Mouse (Mus musculus) embryo, embryonic 11.5 days (tissue): ENCODE results near the gene Srd5a3.
A peak's percentile ranks its signal among the peaks of the same experiment; 100 is the strongest.
"Not testable (repeated sequence)": the region's sequence is repeated elsewhere in the genome, so short reads cannot be mapped to it uniquely, and the experiment has no call there.

ENCODE experiments used
- DNase-seq: peaks from one replicate; pipeline ENCODE4 v3.0.0-alpha.2; 2012; ENCODE audit warnings: low read depth, low spot score

Srd5a3 gene

GRCm38 (mm10) chr5:76139808-76140729, at the start of gene Srd5a3:
Srd5a3 (plus strand) TSS chr5:76140271.
- peak; percentile 88 for DNase-seq

DNA sequence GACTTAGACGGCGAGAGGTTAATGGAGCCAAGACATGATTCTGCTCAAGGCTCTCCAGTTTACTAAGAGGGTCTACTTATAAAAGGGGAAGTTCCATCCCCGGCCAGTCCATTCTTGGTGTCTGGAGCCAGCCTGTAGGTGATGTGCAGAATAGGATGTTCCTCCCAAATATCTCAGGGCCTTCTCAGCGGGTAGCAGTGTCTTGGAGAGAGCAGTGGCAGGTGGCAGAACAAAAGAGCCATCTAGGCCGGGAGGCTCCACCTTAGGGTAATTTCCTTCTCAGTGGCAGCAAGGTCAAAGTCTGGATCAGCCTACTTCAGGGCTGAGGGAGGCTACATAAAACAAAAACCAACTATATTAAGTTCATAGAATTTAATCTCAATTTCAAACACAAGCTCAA, 36.3 kb upstream of the Srd5a3 start:
- not testable (repeated sequence) for DNase-seq

DNA sequence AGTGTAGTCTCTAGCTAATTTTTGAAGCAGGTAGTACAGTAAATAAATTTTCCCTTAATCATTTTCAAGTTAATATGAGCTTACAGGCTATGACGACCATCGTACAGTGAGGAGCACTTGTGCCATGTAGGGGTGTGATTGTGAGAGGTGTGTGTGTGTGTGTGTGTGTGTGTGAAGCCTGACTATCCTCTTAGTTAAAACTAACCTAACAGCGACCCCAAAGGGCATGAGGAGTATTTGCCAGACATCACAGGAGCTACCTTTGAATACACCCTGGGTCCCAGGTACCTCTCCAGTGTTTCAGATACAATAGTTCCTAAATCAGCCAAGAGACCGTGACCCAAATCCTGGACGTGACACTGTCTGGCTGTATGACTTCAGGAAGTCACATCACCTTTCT, 32.8 kb upstream of the Srd5a3 start:
- no peak for DNase-seq

- no peak for DNase-seq
These were observed 31.6 kb upstream of the Srd5a3 start for GRCm38 (mm10) chr5:76108496-76108895.

GRCm38 (mm10) chr5:76111173-76111572, 28.9 kb upstream of the Srd5a3 start:
- DNase-seq, result no peak

DNA sequence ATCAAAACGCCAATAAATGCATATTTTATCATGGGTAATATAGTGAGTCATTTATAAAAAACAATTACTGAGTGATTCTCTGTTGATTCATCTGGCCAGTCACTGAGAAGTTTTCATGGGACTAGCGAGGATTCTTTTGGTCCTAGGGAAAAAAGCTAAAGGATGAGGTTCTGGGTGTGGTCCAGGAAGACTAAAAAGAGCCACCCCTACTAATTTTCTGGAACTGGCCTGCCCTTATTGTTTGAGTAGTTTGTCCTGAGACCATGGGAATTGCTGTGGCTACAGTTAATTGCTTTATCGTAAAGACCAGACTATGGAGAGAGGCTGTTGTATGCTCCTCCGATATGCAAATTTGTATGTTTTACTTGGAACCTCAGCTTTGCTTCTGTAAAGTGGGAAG, 28.1 kb upstream of the Srd5a3 start:
- no peak for DNase-seq

DNA sequence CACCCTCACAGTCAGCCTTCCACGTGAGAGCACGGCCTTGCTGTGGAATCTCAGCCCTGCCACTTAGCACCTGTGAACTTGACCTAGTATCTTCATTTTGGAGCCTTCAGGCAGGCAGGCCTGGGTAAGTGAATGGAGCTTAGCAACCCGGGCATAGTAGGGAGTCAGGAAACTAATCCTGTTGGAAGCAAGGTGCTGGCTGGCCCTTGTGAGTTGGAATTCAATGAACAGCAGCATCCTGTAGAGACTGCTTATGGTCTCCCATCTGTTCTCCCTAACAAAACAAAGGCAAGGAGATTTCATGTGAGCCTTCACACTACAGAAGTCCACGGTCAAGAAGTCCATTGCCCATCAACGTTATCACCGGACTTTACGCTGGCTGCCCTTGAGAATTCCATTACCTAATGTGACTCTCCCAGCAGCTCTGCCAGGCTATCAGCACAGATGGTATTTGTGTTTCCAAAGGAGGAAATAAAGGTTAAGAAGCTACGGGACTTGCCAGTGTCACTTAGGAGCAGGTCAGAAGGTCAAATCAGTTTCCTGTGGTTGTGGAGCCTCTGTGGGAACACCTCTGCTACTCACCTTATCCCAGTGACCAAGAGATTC, 24.5 kb upstream of the Srd5a3 start:
- DNase-seq, result no peak

GRCm38 (mm10) chr5:76118441-76118840, 21.6 kb upstream of the Srd5a3 start:
- DNase-seq, result peak; percentile 51

DNA sequence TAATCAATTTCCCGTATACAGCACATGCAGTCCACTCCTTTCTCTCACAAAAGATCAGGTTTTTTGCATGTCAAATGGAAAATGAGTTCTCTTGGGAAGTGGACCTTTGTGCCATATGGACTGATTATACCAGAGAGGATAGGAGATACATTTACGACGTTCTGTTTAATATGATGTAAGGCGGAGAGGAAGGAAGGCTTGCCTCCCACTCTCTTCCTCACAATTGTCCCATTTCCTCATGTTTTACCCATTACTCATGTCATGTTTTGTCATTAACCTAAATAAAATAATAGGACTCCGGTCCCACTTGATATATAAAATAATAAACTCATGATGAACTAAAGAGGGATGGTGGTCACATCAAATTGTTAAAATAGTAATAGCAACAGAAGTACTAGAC, 19.4 kb upstream of the Srd5a3 start:
- no peak for DNase-seq

DNA sequence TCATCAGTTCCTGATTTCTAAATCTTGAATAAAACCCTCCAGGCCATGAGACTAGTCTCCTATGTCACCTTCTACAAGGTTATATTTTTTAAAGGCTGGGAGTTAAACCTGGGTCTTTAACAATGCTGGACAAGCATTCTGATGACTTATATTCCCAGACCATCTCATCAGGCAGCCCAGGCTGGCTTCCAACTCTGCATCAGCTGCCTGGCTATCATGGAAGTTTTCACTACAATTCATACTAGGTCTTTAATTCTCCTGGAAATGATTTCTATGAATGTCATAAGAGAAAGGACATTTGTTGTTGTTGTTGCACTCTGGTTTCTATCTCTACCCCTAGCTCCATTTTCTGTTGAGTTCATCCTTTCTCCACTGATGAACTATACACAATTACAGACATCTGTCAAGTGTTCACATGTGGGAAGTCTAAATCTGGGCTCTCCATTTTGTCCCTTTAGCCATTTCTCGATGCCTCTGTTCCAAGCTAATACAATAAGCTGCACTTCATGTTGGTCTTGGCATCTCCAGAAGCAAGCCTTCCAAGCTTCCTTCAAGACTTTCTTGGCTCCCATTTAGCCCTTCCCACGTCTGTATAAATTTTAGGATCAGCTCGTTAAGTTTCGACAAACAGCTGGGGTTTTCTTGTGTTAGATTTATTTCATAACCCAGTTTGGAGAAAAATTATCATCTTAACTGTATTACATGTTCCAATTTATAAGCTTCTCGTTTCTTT, 12.3 kb upstream of the Srd5a3 start:
- no peak for DNase-seq

GRCm38 (mm10) chr5:76130292-76130691, 9.8 kb upstream of the Srd5a3 start:
- no peak for DNase-seq

- no peak for DNase-seq
These were observed 8.1 kb upstream of the Srd5a3 start for GRCm38 (mm10) chr5:76131990-76132389.

- DNase-seq, result no peak
These were observed 4.4 kb upstream of the Srd5a3 start for GRCm38 (mm10) chr5:76135644-76136043.

DNA sequence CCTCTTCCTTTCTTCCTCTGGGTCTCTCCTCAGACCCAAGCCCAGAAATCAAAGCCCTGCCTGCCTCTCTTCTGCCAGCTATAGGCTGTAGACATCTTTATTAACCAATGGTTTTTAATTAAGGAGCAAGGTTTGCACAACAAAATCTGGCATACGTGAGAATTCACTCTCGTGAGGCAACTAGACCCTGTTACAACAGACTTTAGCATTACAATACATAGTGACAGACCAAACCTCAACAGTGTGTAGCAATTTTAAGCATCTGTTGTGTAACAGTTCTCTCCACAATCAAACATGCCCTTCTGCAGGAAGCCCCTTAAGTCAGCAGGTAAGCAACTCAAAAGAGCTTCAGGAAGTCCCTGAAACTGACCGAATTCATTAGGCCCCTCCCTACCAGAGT, 3.8 kb upstream of the Srd5a3 start:
- DNase-seq, result no peak

- no peak for DNase-seq
These were observed 2.5 kb upstream of the Srd5a3 start for GRCm38 (mm10) chr5:76137586-76137985.

GRCm38 (mm10) chr5:76138071-76138470, 2.0 kb upstream of the Srd5a3 start:
- DNase-seq, result no peak

DNA sequence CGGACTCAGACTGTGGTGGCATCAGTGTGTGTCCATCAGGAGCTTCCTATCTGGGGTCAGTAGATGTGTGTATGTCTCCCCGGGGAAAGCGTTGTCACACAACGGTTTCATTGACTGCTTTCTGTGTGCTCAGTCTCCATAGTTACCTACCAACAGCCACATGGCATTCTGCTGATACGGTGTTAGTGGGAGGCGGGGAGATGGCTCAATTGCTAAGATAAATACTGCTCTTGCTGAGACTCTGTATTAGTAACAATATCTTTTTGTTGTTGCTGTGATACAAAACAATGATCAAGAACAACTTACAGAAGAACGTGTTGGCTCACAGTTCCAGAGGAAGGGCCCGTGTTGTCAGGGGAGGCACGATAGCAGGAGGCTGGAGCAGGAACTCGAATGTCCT, 1.6 kb upstream of the Srd5a3 start:
- peak; percentile 14 for DNase-seq

- DNase-seq, result no peak
These were observed 850 bp upstream of the Srd5a3 start for GRCm38 (mm10) chr5:76139171-76139671.

GRCm38 (mm10) chr5:76140730-76141066, 627 bp downstream of the Srd5a3 start:
- no peak for DNase-seq

DNA sequence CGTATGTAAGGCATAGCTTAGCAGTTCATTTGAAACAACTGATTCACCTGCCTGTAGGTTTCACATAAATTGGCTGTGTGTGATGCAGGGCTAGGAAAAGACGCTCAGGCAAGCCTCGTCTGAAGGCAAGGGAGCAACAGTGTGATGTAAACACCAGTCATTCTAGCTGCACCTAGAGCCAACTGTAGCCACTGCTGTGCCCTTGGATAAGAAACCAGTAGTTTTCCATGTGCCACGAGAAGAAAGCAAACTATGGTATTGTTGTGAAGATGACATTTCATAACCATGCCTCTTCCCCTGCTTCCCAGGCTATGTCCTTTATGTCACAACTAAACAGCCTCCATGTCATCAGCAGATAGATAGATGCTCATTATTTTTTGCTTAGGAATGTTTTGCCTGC, 3.3 kb downstream of the Srd5a3 start:
- no peak for DNase-seq

- DNase-seq, result no peak
These were observed 6.3 kb downstream of the Srd5a3 start for GRCm38 (mm10) chr5:76146401-76146800.

GRCm38 (mm10) chr5:76149436-76149835, 9.4 kb downstream of the Srd5a3 start:
- DNase-seq, result no peak
